Mouse (Mus musculus): ENCODE measurements around the gene Chil1.

DNA sequence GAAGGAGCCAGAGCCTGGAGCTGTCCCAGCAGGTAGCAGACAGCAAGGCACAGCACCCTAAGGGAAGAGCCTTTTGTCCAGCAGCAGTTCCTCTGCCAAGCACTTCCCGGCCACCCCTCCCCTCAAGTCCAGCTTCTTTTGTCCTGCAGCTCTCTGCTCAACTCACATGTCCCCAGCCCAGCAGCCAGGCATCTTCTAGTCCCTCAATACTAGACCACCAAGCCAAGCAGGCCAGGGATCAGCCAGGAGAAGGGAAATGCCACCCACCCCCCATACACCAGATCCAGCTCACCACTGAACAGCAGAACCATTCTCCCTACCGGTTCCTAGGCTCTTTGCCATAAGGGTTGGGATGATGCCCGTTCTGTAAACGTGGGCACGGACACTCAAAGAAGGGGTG lies 37.6 kb downstream of the Chil1 start:
- TF ChIP-seq CTCF (conservative IDR thresholded peaks at IDR 0.05; ENCODE audit: insufficient read depth, insufficient read length, low read depth, low read length) (no peak), POLR2A (IDR thresholded peaks at IDR 0.05; ENCODE audit: low read depth, low read length) (no peak)
